Mouse (Mus musculus): Measurements from ENCODE around the gene Evx1. TPM values are rescaled to one million over a fixed set of nuclear protein-coding genes. Genes with fewer than 3 reads are reported as not detected.
"Not testable (repeated sequence)": the region's sequence is repeated elsewhere in the genome, so short reads cannot be mapped to it uniquely, and the experiment has no call there.

The Evx1 gene
- polyA plus RNA-seq, 1 experiment from 2014 or later: 0.12 TPM

GRCm38 (mm10) chr6:52322721-52323215 is 9.5 kb downstream of the Evx1 start:
- H3K4me2 ChIP-seq (replicated peaks; ENCODE audit: low read depth, low read length): no peak overlapping the region
- H3K9me3 ChIP-seq (ENCODE audit: control insufficient read depth, low read depth, low read length): no peaks in the 10 kb centered on the region
- H3K4me1 ChIP-seq (ENCODE audit: control insufficient read depth, insufficient read depth, low read length): no peaks in the 10 kb centered on the region
- H3K36me3 ChIP-seq (ENCODE audit: control insufficient read depth, insufficient read depth, low read length): no peaks in the 10 kb centered on the region
- H3K4me3 ChIP-seq (ENCODE audit: low read depth, low read length): no peak overlapping the region
- 6% methylated on average over 16 of the region's 16 CpGs for WGBS
- H3K9ac ChIP-seq (replicated peaks; ENCODE audit: low read depth, low read length): no peak overlapping the region
- no peak overlapping the region for H3K27ac ChIP-seq (ENCODE audit: low read length)
- peaks cover 55% of the 10 kb centered on the region for H3K27me3 ChIP-seq (ENCODE audit: control insufficient read depth, insufficient read depth, low read length)
- ATAC-seq (ENCODE audit: insufficient number of reproducible peaks, insufficient read depth, low FRiP score, low read depth): no peak

- ATAC-seq (ENCODE audit: insufficient number of reproducible peaks, insufficient read depth, low FRiP score, low read depth): no peak
- Histone ChIP-seq H3K4me2 (replicated peaks; ENCODE audit: low read depth, low read length) (no peak overlapping the region), H3K9ac (replicated peaks; ENCODE audit: low read depth, low read length) (no peak overlapping the region), H3K9me3 (ENCODE audit: control insufficient read depth, low read depth, low read length) (no peaks in the 10 kb centered on the region), H3K4me3 (ENCODE audit: low read depth, low read length) (no peak overlapping the region), H3K4me1 (ENCODE audit: control insufficient read depth, insufficient read depth, low read length) (no peaks in the 10 kb centered on the region), H3K27me3 (ENCODE audit: control insufficient read depth, insufficient read depth, low read length) (peaks cover 52% of the 10 kb centered on the region), H3K27ac (ENCODE audit: low read length) (no peak overlapping the region), H3K36me3 (ENCODE audit: control insufficient read depth, insufficient read depth, low read length) (no peaks in the 10 kb centered on the region)
- 8% methylated on average over 10 of the region's 10 CpGs for WGBS
These were observed 10.0 kb downstream of the Evx1 start for GRCm38 (mm10) chr6:52323292-52323691.

- Histone ChIP-seq H3K27ac (ENCODE audit: low read length) (no peak overlapping the region), H3K9ac (replicated peaks; ENCODE audit: low read depth, low read length) (no peak overlapping the region), H3K4me2 (replicated peaks; ENCODE audit: low read depth, low read length) (no peak overlapping the region), H3K4me1 (ENCODE audit: control insufficient read depth, insufficient read depth, low read length) (no peaks in the 10 kb centered on the region), H3K9me3 (ENCODE audit: control insufficient read depth, low read depth, low read length) (no peaks in the 10 kb centered on the region), H3K4me3 (ENCODE audit: low read depth, low read length) (no peak overlapping the region), H3K27me3 (ENCODE audit: control insufficient read depth, insufficient read depth, low read length) (peaks cover 44% of the 10 kb centered on the region), H3K36me3 (ENCODE audit: control insufficient read depth, insufficient read depth, low read length) (no peaks in the 10 kb centered on the region)
- 53% methylated on average over 3 of the region's 3 CpGs for WGBS
- no peak for ATAC-seq (ENCODE audit: insufficient number of reproducible peaks, insufficient read depth, low FRiP score, low read depth)
These were observed 10.8 kb downstream of the Evx1 start for GRCm38 (mm10) chr6:52324061-52324460.

- H3K4me2 ChIP-seq (replicated peaks; ENCODE audit: low read depth, low read length); H3K4me3 ChIP-seq (ENCODE audit: low read depth, low read length); H3K9ac ChIP-seq (replicated peaks; ENCODE audit: low read depth, low read length); H3K4me1 ChIP-seq (ENCODE audit: control insufficient read depth, insufficient read depth, low read length); ATAC-seq (ENCODE audit: insufficient number of reproducible peaks, insufficient read depth, low FRiP score, low read depth); H3K9me3 ChIP-seq (ENCODE audit: control insufficient read depth, low read depth, low read length); H3K27me3 ChIP-seq (ENCODE audit: control insufficient read depth, insufficient read depth, low read length); H3K36me3 ChIP-seq (ENCODE audit: control insufficient read depth, insufficient read depth, low read length); H3K27ac ChIP-seq (ENCODE audit: low read length): not testable (repeated sequence)
- WGBS: 93% methylated on average over 16 of the region's 16 CpGs
These were observed 33.5 kb downstream of the Evx1 start for GRCm38 (mm10) chr6:52346816-52347215.

GRCm38 (mm10) chr6:52366021-52366420 is 52.7 kb downstream of the Evx1 start:
- Histone ChIP-seq H3K4me1 (ENCODE audit: control insufficient read depth, insufficient read depth, low read length) (peaks cover 8% of the 10 kb centered on the region; the same call in 1 of the 2 replicates), H3K9ac (replicated peaks; ENCODE audit: low read depth, low read length) (no peak overlapping the region), H3K4me3 (ENCODE audit: low read depth, low read length) (no peak overlapping the region), H3K27me3 (ENCODE audit: control insufficient read depth, insufficient read depth, low read length) (no peaks in the 10 kb centered on the region), H3K27ac (ENCODE audit: low read length) (no peak overlapping the region), H3K9me3 (ENCODE audit: control insufficient read depth, low read depth, low read length) (no peaks in the 10 kb centered on the region), H3K4me2 (replicated peaks; ENCODE audit: low read depth, low read length) (no peak overlapping the region), H3K36me3 (ENCODE audit: control insufficient read depth, insufficient read depth, low read length) (no peaks in the 10 kb centered on the region)
- ATAC-seq (ENCODE audit: insufficient number of reproducible peaks, insufficient read depth, low FRiP score, low read depth): no peak
- WGBS: 88% methylated on average over 2 of the region's 2 CpGs

GRCm38 (mm10) chr6:52366533-52366932 is 53.2 kb downstream of the Evx1 start:
- ATAC-seq (ENCODE audit: insufficient number of reproducible peaks, insufficient read depth, low FRiP score, low read depth): no peak
- Histone ChIP-seq H3K9me3 (ENCODE audit: control insufficient read depth, low read depth, low read length) (no peaks in the 10 kb centered on the region), H3K36me3 (ENCODE audit: control insufficient read depth, insufficient read depth, low read length) (no peaks in the 10 kb centered on the region), H3K9ac (replicated peaks; ENCODE audit: low read depth, low read length) (no peak overlapping the region), H3K27me3 (ENCODE audit: control insufficient read depth, insufficient read depth, low read length) (no peaks in the 10 kb centered on the region), H3K4me1 (ENCODE audit: control insufficient read depth, insufficient read depth, low read length) (peaks cover 8% of the 10 kb centered on the region; the same call in 1 of the 2 replicates), H3K27ac (ENCODE audit: low read length) (no peak overlapping the region), H3K4me3 (ENCODE audit: low read depth, low read length) (no peak overlapping the region), H3K4me2 (replicated peaks; ENCODE audit: low read depth, low read length) (no peak overlapping the region)
- 69% methylated on average over 11 of the region's 11 CpGs for WGBS

- no peak overlapping the region for H3K27ac ChIP-seq (ENCODE audit: low read length)
- no peaks in the 10 kb centered on the region for H3K9me3 ChIP-seq (ENCODE audit: control insufficient read depth, low read depth, low read length)
- WGBS: 81% methylated on average over 4 of the region's 4 CpGs
- H3K27me3 ChIP-seq (ENCODE audit: control insufficient read depth, insufficient read depth, low read length): no peaks in the 10 kb centered on the region
- H3K4me2 ChIP-seq (replicated peaks; ENCODE audit: low read depth, low read length): no peak overlapping the region
- H3K9ac ChIP-seq (replicated peaks; ENCODE audit: low read depth, low read length): no peak overlapping the region
- H3K36me3 ChIP-seq (ENCODE audit: control insufficient read depth, insufficient read depth, low read length): no peaks in the 10 kb centered on the region
- no peak for ATAC-seq (ENCODE audit: insufficient number of reproducible peaks, insufficient read depth, low FRiP score, low read depth)
- no peak overlapping the region for H3K4me3 ChIP-seq (ENCODE audit: low read depth, low read length)
- peaks cover 8% of the 10 kb centered on the region; the same call in 1 of the 2 replicates for H3K4me1 ChIP-seq (ENCODE audit: control insufficient read depth, insufficient read depth, low read length)
These were observed 53.8 kb downstream of the Evx1 start for GRCm38 (mm10) chr6:52367067-52367466.

Other genes starting within 250 kb of the Evx1 start
- gene Hoxa1, start 155.2 kb upstream of the Evx1 start, polyA plus RNA-seq (2014; fragmentation: Nextera tagmentation; extraction: Ambion mirVana): 2.1 and 3.0 TPM in 2 replicates
- gene Hoxa2, start 148.7 kb upstream of the Evx1 start, polyA plus RNA-seq (2014; fragmentation: Nextera tagmentation; extraction: Ambion mirVana): 17.4 and 18.5 TPM in 2 replicates
- 4.4 and 4.7 TPM in 2 replicates for gene 5730596B20Rik, start 136.0 kb upstream of the Evx1 start, polyA plus RNA-seq (2014; fragmentation: Nextera tagmentation; extraction: Ambion mirVana)
- gene Hoxa4, start 121.7 kb upstream of the Evx1 start, polyA plus RNA-seq (2014; fragmentation: Nextera tagmentation; extraction: Ambion mirVana): 6.7 and 6.8 TPM in 2 replicates
- 24.4 and 27.1 TPM in 2 replicates for gene Hoxa5, start 108.9 kb upstream of the Evx1 start, polyA plus RNA-seq (2014; fragmentation: Nextera tagmentation; extraction: Ambion mirVana)
- 3.4 TPM in 2 replicates for gene Hoxa6, start 104.8 kb upstream of the Evx1 start, polyA plus RNA-seq (2014; fragmentation: Nextera tagmentation; extraction: Ambion mirVana)
- gene Hoxa3, start 100.2 kb upstream of the Evx1 start, polyA plus RNA-seq (2014; fragmentation: Nextera tagmentation; extraction: Ambion mirVana): 15.5 and 16.0 TPM in 2 replicates
- gene Gm28308, start 100.2 kb upstream of the Evx1 start, polyA plus RNA-seq (2014; fragmentation: Nextera tagmentation; extraction: Ambion mirVana): not detected in 2 replicates
- 13.7 and 13.9 TPM in 2 replicates for gene Hoxa7, start 91.6 kb upstream of the Evx1 start, polyA plus RNA-seq (2014; fragmentation: Nextera tagmentation; extraction: Ambion mirVana)
- gene Hoxa9, start 82.4 kb upstream of the Evx1 start, polyA plus RNA-seq (2014; fragmentation: Nextera tagmentation; extraction: Ambion mirVana): 1.5 and 1.9 TPM in 2 replicates
- gene Hoxa10, start 72.6 kb upstream of the Evx1 start, polyA plus RNA-seq (2014; fragmentation: Nextera tagmentation; extraction: Ambion mirVana): not detected in 2 replicates
- gene Hoxa11, start 67.7 kb upstream of the Evx1 start, polyA plus RNA-seq (2014; fragmentation: Nextera tagmentation; extraction: Ambion mirVana): not detected in 2 replicates
- gene Hoxa13, start 52.6 kb upstream of the Evx1 start, polyA plus RNA-seq (2014; fragmentation: Nextera tagmentation; extraction: Ambion mirVana): not detected in 2 replicates